Mouse (Mus musculus): ENCODE results near the gene Vav2. TPM values are rescaled to one million over a fixed set of nuclear protein-coding genes. Genes with fewer than 3 reads are reported as not detected.
A peak's percentile ranks its signal among the peaks of the same experiment; 100 is the strongest.

Vav2 gene
- polyA plus RNA-seq, 1 experiment from 2014 or later: 9.2 TPM

DNA sequence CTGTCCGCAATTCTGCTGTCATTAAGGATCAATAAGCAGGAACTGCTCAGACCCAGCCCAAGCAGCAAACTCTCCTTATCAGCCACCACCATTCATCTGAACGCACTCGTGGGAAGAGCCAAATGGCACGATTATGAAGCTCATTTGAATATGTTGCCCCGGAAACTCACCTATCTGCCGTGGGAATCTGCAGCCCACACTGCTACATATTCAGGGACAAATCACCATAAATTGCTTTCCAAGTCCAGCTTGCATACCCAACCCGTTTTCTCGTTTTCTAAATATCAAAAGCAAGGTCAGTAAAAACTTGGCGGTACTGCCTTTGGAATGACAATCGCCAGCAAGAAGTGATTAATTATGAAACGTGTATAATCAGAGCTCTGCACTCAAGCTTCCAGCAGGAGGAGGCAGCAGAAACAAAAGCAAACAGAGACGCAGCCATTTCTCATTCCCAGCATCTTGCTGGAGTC, 82.8 kb downstream of the Vav2 start:
- H3K36me3 ChIP-seq (ENCODE audit: control insufficient read depth, insufficient read depth, low read length): no peaks in the 10 kb centered on the region
- peak overlapping the region; percentile 78 for H3K27ac ChIP-seq (ENCODE audit: low read length)
- no peaks in the 10 kb centered on the region for H3K9me3 ChIP-seq (replicated peaks; ENCODE audit: control insufficient read depth, low read length, poor library complexity, severe bottlenecking)
- no peaks in the 10 kb centered on the region for H3K27me3 ChIP-seq (ENCODE audit: control insufficient read depth, insufficient read depth, low read depth, low read length)
- H3K4me3 ChIP-seq (ENCODE audit: low read depth, low read length): 0 out of 2 replicates have a peak overlapping the region, but pooled peaks have one; percentile 0
- whole genome bisulfite sequencing: 13% methylated on average over 12 of the region's 12 CpGs
- H3K4me2 ChIP-seq (ENCODE audit: low read length): peak overlapping the region; percentile 37
- ATAC-seq: peak; percentile 55; the same call in 1 of the 2 replicates
- H3K9ac ChIP-seq (ENCODE audit: low read depth, low read length): 0 out of 2 replicates have a peak overlapping the region, but pooled peaks have one; percentile 5
- peaks cover 22% of the 10 kb centered on the region for H3K4me1 ChIP-seq (ENCODE audit: control insufficient read depth, insufficient read depth, low read length)

DNA sequence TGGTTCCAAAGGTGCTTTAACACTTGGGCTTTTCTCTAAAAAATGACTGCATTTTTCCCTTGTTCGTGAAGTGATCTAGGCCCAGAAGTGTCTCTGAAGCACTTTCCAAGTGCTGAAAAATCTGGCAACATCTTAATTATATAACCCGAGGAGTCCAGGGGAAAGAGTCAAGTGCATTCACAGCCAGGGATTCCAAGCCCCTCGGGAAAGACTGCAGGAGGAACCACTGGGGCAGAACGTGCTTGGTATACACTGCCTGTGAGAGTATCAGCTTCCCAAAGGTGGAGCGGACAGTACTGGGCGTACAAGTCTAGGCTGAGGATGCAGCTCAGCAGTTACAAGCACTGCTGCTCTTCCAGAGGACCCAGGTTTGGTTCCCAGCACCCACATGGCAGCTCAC, 86.2 kb downstream of the Vav2 start:
- no peak overlapping the region for H3K9ac ChIP-seq (ENCODE audit: low read depth, low read length)
- 68% methylated on average over 6 of the region's 6 CpGs for WGBS
- no peak for ATAC-seq
- no peak overlapping the region for H3K4me3 ChIP-seq (ENCODE audit: low read depth, low read length)
- no peak overlapping the region for H3K4me2 ChIP-seq (ENCODE audit: low read length)
- peaks cover 36% of the 10 kb centered on the region for H3K4me1 ChIP-seq (ENCODE audit: control insufficient read depth, insufficient read depth, low read length)
- no peaks in the 10 kb centered on the region for H3K36me3 ChIP-seq (ENCODE audit: control insufficient read depth, insufficient read depth, low read length)
- H3K9me3 ChIP-seq (replicated peaks; ENCODE audit: control insufficient read depth, low read length, poor library complexity, severe bottlenecking): no peaks in the 10 kb centered on the region
- H3K27ac ChIP-seq (ENCODE audit: low read length): no peak overlapping the region
- no peaks in the 10 kb centered on the region for H3K27me3 ChIP-seq (ENCODE audit: control insufficient read depth, insufficient read depth, low read depth, low read length)

GRCm38 (mm10) chr2:27339051-27339450, 87.8 kb downstream of the Vav2 start:
- WGBS: 49% methylated on average over 8 of the region's 8 CpGs

DNA sequence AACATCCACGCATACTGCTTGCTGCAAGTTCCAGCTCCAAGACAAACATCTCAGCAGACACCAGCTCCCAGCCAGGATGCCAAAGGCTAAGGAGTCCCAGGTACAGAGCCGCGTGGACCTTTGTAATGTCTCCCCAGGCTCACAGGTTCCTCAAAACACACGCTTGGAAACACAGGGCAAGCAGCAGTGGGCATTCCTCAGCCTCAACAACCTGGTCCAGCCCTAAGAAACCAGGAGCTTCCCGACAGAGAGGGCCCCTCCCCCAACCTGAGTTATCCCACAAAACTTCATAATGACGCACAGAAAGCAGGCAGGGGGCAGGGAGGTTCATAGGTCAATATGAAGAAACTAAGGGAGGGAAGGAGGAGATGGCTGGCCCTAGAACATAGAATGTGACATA, 89.6 kb downstream of the Vav2 start:
- Histone ChIP-seq H3K9me3 (replicated peaks; ENCODE audit: control insufficient read depth, low read length, poor library complexity, severe bottlenecking) (no peaks in the 10 kb centered on the region), H3K9ac (ENCODE audit: low read depth, low read length) (peak overlapping the region; percentile 8; the same call in 1 of the 2 replicates), H3K4me1 (ENCODE audit: control insufficient read depth, insufficient read depth, low read length) (peaks cover 18% of the 10 kb centered on the region), H3K27ac (ENCODE audit: low read length) (no peak overlapping the region), H3K36me3 (ENCODE audit: control insufficient read depth, insufficient read depth, low read length) (no peaks in the 10 kb centered on the region), H3K4me3 (ENCODE audit: low read depth, low read length) (no peak overlapping the region), H3K4me2 (ENCODE audit: low read length) (no peak overlapping the region), H3K27me3 (ENCODE audit: control insufficient read depth, insufficient read depth, low read depth, low read length) (no peaks in the 10 kb centered on the region)
- ATAC-seq: no peak
- WGBS: 62% methylated on average over 6 of the region's 6 CpGs

More at GRCm38 (mm10) chr2:27339051-27339450, 87.8 kb downstream of the Vav2 start:
- no peak overlapping the region for H3K27ac ChIP-seq (ENCODE audit: low read length)
- no peaks in the 10 kb centered on the region for H3K36me3 ChIP-seq (ENCODE audit: control insufficient read depth, insufficient read depth, low read length)
- peaks cover 27% of the 10 kb centered on the region for H3K4me1 ChIP-seq (ENCODE audit: control insufficient read depth, insufficient read depth, low read length)
- no peak overlapping the region for H3K9ac ChIP-seq (ENCODE audit: low read depth, low read length)
- no peak for ATAC-seq
- no peaks in the 10 kb centered on the region for H3K9me3 ChIP-seq (replicated peaks; ENCODE audit: control insufficient read depth, low read length, poor library complexity, severe bottlenecking)
- no peak overlapping the region for H3K4me2 ChIP-seq (ENCODE audit: low read length)
- no peaks in the 10 kb centered on the region for H3K27me3 ChIP-seq (ENCODE audit: control insufficient read depth, insufficient read depth, low read depth, low read length)
- no peak overlapping the region for H3K4me3 ChIP-seq (ENCODE audit: low read depth, low read length)

- Histone ChIP-seq H3K27ac (ENCODE audit: low read length) (0 out of 2 replicates have a peak overlapping the region, but pooled peaks have one; percentile 46), H3K4me1 (ENCODE audit: control insufficient read depth, insufficient read depth, low read length) (peaks cover 18% of the 10 kb centered on the region), H3K9ac (ENCODE audit: low read depth, low read length) (0 out of 2 replicates have a peak overlapping the region, but pooled peaks have one; percentile 41), H3K4me2 (ENCODE audit: low read length) (no peak overlapping the region), H3K36me3 (ENCODE audit: control insufficient read depth, insufficient read depth, low read length) (no peaks in the 10 kb centered on the region), H3K9me3 (replicated peaks; ENCODE audit: control insufficient read depth, low read length, poor library complexity, severe bottlenecking) (no peaks in the 10 kb centered on the region), H3K4me3 (ENCODE audit: low read depth, low read length) (no peak overlapping the region), H3K27me3 (ENCODE audit: control insufficient read depth, insufficient read depth, low read depth, low read length) (no peaks in the 10 kb centered on the region)
- WGBS: 54% methylated on average over 9 of the region's 9 CpGs
- no peak for ATAC-seq
Observed at GRCm38 (mm10) chr2:27336600-27336999, 90.2 kb downstream of the Vav2 start.

- 80% methylated on average over 4 of the region's 4 CpGs for WGBS
- H3K36me3 ChIP-seq (ENCODE audit: control insufficient read depth, insufficient read depth, low read length): no peaks in the 10 kb centered on the region
- H3K27me3 ChIP-seq (ENCODE audit: control insufficient read depth, insufficient read depth, low read depth, low read length): no peaks in the 10 kb centered on the region
- H3K4me2 ChIP-seq (ENCODE audit: low read length): no peak overlapping the region
- H3K4me1 ChIP-seq (ENCODE audit: control insufficient read depth, insufficient read depth, low read length): peaks cover 26% of the 10 kb centered on the region
- no peak overlapping the region for H3K9ac ChIP-seq (ENCODE audit: low read depth, low read length)
- no peaks in the 10 kb centered on the region for H3K9me3 ChIP-seq (replicated peaks; ENCODE audit: control insufficient read depth, low read length, poor library complexity, severe bottlenecking)
- no peak overlapping the region for H3K27ac ChIP-seq (ENCODE audit: low read length)
- peak; percentile 30; the same call in 1 of the 2 replicates for ATAC-seq
- no peak overlapping the region for H3K4me3 ChIP-seq (ENCODE audit: low read depth, low read length)
Observed at GRCm38 (mm10) chr2:27334816-27335215, 92.0 kb downstream of the Vav2 start.

GRCm38 (mm10) chr2:27331560-27331959, 95.3 kb downstream of the Vav2 start:
- no peak overlapping the region for H3K9ac ChIP-seq (ENCODE audit: low read depth, low read length)
- no peak overlapping the region for H3K27ac ChIP-seq (ENCODE audit: low read length)
- H3K36me3 ChIP-seq (ENCODE audit: control insufficient read depth, insufficient read depth, low read length): no peaks in the 10 kb centered on the region
- H3K4me3 ChIP-seq (ENCODE audit: low read depth, low read length): no peak overlapping the region
- H3K27me3 ChIP-seq (ENCODE audit: control insufficient read depth, insufficient read depth, low read depth, low read length): no peaks in the 10 kb centered on the region
- no peaks in the 10 kb centered on the region for H3K9me3 ChIP-seq (replicated peaks; ENCODE audit: control insufficient read depth, low read length, poor library complexity, severe bottlenecking)
- 79% methylated on average over 5 of the region's 5 CpGs for WGBS
- no peak for ATAC-seq
- H3K4me1 ChIP-seq (ENCODE audit: control insufficient read depth, insufficient read depth, low read length): peaks cover 14% of the 10 kb centered on the region
- no peak overlapping the region for H3K4me2 ChIP-seq (ENCODE audit: low read length)

DNA sequence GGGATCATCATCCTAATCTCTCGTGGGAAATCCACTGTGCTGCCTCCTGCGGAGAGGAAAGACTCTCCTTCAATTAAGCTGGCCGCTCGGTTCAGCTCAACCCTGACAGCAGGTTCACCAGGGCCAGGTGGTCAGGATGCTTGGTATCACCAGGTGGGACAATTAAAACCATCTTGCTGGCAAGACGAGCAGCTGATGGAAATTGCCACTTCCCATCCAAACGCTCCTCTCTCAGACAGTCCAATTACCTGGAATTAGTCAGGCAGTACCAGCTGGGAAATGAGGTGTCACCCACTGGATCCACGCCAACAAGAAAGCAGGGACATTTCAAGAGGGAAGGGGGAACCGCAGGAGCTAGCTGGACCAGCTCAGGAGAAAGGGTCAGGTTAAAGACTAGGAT, 96.4 kb downstream of the Vav2 start:
- peaks cover 9% of the 10 kb centered on the region for H3K4me1 ChIP-seq (ENCODE audit: control insufficient read depth, insufficient read depth, low read length)
- no peaks in the 10 kb centered on the region for H3K27me3 ChIP-seq (ENCODE audit: control insufficient read depth, insufficient read depth, low read depth, low read length)
- H3K9ac ChIP-seq (ENCODE audit: low read depth, low read length): no peak overlapping the region; the same call in 1 of the 2 replicates
- no peak for ATAC-seq
- no peak overlapping the region for H3K4me3 ChIP-seq (ENCODE audit: low read depth, low read length)
- H3K36me3 ChIP-seq (ENCODE audit: control insufficient read depth, insufficient read depth, low read length): no peaks in the 10 kb centered on the region
- WGBS: 38% methylated on average over 8 of the region's 8 CpGs
- no peaks in the 10 kb centered on the region for H3K9me3 ChIP-seq (replicated peaks; ENCODE audit: control insufficient read depth, low read length, poor library complexity, severe bottlenecking)
- H3K4me2 ChIP-seq (ENCODE audit: low read length): no peak overlapping the region
- no peak overlapping the region for H3K27ac ChIP-seq (ENCODE audit: low read length)

- no peak overlapping the region for H3K27ac ChIP-seq (ENCODE audit: low read length)
- no peaks in the 10 kb centered on the region for H3K9me3 ChIP-seq (replicated peaks; ENCODE audit: control insufficient read depth, low read length, poor library complexity, severe bottlenecking)
- H3K4me2 ChIP-seq (ENCODE audit: low read length): no peak overlapping the region
- H3K9ac ChIP-seq (ENCODE audit: low read depth, low read length): no peak overlapping the region
- no peaks in the 10 kb centered on the region for H3K27me3 ChIP-seq (ENCODE audit: control insufficient read depth, insufficient read depth, low read depth, low read length)
- no peaks in the 10 kb centered on the region for H3K36me3 ChIP-seq (ENCODE audit: control insufficient read depth, insufficient read depth, low read length)
- peaks cover 13% of the 10 kb centered on the region for H3K4me1 ChIP-seq (ENCODE audit: control insufficient read depth, insufficient read depth, low read length)
- H3K4me3 ChIP-seq (ENCODE audit: low read depth, low read length): no peak overlapping the region
- 94% methylated on average over 10 of the region's 10 CpGs for WGBS
- ATAC-seq: no peak
Observed at GRCm38 (mm10) chr2:27329386-27330060, 97.3 kb downstream of the Vav2 start.

Data from midbrain, embryonic 16.5 days (tissue).